Mouse (Mus musculus) neural tube, embryonic 10.5 days (tissue): ENCODE results near the gene Mpst.

Experiments
- DNase-seq: peaks from one replicate; pipeline ENCODE4 v3.0.0-alpha.2; 2017; ENCODE audit warnings: low spot score; ENCODE audit errors: extremely low spot score

Mpst gene

DNA sequence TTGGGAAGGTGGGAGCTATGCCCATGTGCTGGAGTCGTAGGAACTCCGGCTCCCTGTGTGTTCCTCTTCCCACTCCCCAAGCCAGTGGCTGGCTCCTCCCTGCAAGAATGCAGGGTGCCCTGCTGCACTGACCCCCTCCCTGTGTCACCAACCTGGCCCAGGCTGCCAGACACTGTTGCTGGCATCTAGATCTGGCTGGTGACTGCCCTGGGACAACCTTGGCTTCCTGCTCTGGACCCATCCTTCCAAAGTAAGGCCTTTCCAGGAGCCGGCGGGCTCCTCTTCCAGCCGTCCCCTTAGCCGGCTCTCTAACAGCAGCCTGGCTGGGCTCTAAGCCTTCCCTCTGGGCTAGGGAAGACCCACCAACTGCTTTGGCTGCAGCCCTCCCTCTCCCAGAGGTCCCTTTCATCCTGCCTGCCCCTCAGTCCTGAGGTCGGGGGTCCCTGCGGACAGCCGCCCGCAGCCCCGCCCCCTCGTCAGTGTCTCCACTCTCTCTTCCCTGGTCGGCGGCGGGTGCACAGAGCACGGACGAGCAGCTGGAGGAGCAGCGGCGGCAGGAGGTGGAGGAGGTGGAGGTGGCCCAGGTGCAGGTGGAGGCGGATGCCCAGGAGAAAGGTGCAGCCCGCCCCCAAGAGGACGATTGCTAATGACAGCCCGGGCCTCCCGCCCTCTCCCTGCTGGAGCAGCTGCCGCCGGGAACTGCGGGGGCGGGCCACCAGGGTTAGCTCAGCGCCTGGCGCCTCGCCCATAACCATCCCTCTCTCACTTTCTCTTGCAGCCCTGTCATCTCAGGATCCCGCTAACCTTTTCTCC, 30.4 kb downstream of the Mpst start:
- peak; percentile 66 for DNase-seq

DNA sequence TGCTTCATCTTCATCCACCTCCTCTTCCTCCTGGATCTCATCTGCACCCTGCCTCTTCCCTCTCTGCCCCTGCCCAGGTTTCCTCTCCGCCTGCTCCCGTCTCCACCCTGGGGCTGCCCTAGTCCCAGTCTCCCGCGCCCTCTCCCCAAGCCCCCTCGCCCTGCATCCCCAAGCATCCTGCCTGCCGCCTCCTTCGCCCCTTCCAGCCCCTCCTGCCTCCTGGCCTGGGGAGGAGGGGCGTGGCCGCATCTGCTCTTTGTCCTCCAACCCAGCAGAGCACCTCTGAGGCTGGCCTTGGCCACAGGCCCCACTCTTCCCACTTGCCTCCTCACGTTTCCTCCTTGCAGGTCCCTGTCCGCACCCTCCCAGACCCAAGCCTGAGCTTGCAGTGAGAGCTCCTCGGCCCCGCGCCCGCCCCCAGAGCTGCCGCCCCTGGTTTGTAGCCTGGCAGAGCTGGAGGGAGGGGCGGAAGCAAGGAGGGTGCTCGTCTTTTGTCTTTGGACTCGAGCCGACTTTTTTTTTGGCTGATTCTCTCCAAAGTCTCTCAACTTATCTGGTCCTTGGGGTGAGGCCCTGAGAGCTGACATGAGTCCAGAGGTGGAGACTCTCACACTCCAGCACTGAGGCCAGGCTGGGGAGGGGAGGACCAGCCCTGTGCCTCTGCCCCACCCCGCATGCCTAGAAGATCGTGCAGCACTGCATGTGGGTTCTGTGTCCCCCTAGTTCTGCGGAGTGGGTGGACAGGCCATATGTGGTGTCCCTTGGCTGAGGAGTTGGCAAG, 31.2 kb downstream of the Mpst start:
- DNase-seq, result peak; percentile 56

DNA sequence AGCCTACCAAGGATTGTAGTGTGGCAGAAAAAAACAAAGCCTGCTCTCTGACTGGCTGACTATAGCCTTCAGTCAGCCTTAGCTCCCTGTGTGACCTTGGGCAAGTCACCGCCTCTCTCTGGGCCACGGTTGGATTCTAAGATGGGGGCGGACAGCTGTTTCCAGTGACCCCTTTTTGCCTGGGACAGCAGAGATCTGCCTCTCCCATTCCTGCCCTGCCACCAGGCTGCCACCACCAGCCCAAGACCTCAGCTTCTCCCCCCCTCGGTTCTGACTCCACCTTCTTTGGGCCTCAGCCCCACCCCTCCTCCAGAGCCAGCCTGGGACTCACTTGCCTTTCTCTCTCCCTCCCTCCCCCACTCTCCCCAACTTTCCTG, 31.8 kb downstream of the Mpst start:
- DNase-seq, result no peak

DNA sequence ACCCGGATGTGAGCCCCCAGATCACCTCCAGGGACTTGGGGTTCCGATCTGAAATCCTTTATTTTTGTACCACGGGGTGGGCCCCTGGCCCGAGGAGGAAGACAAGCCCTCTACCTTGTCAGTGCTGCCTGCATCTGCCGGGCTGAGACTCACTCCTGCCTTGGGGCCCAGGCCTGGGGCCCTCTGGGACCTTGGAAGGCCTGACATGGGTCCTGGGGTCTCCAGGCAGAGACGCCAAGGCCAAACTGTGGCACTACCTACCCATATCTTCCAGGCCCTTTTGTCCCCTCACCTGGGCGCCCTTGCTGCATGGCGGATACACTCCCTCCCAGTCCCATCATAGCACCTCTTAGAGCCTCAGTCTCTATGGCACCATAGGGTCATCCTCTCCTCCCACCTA, 32.3 kb downstream of the Mpst start:
- DNase-seq, result no peak

DNA sequence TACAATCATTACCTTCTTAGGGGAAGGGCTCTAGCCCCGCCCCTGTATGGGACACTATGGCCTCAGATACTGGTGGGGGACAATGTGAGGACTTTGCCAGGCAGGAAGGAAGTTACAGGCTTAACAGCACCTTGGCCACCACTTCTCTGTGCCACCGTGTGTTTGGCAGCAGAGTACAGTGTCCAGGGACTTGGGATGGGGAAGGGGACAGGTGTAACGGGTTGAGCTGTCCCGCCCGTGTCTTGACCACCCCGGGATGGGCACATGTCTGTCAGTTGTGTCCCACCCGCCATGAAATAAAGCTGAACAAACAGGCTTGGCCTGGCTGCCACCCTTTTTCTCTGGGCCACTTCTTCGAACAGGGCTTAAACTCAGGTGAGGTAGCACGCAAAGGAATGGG, 32.8 kb downstream of the Mpst start:
- no peak for DNase-seq

DNA sequence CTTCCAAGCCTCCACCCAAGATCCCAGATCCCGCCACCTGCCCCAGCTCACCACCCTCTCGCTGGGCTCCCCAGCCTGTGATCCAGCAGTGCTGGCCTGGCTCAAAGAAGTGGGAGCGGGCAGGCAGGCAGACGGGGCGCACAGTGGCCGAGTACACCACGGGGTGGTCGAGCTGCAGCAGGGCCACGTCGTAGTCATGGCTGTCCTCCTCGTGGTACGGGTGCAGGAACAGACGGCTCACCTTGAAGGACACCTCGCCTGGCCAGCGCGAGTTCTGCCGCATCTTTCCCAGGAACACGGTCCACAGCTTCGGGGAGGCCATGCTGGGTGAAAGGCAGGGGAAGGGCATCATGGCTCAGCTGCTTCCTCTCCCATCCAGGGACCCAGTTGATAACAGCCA, 36.0 kb downstream of the Mpst start:
- DNase-seq, result no peak

DNA sequence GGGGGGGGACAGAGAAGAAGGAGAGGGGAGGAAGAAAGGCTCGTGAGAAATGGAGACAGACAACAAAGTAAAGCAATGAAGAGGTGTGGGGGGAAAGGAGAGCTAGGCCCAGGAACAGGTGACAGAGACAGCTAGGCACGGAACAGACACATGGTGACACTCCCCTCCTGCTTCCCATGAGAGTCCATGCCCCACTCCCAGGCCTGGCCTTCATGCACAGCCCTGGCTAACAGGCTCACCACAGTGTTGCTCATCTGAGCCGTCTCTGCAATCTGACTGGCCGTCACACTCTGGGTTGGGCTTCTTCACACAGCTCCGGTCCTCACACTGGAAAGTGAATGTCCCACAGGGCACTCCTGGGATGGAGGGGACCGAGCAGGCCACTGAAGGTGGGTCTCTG, 37.6 kb downstream of the Mpst start:
- no peak for DNase-seq

DNA sequence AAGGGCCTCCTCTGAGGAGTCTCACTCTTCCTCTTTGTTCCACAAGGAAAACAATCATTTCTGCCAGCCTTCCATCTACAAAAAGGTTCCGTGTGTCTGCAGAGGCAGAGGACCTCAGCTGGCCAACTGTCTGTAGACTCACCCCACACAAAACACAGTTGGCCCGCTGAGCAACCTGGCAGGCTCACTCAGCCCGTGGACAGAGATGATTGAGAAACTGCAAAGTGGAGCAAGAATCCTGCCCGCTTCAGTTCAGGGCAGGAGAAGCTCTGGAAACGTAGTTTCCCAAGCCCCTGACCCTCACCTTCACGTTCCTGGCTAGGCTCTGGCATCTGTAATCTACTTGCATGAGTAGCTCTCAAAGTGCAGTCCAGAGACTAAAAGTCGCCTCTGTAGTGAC, 40.9 kb downstream of the Mpst start:
- no peak for DNase-seq

DNA sequence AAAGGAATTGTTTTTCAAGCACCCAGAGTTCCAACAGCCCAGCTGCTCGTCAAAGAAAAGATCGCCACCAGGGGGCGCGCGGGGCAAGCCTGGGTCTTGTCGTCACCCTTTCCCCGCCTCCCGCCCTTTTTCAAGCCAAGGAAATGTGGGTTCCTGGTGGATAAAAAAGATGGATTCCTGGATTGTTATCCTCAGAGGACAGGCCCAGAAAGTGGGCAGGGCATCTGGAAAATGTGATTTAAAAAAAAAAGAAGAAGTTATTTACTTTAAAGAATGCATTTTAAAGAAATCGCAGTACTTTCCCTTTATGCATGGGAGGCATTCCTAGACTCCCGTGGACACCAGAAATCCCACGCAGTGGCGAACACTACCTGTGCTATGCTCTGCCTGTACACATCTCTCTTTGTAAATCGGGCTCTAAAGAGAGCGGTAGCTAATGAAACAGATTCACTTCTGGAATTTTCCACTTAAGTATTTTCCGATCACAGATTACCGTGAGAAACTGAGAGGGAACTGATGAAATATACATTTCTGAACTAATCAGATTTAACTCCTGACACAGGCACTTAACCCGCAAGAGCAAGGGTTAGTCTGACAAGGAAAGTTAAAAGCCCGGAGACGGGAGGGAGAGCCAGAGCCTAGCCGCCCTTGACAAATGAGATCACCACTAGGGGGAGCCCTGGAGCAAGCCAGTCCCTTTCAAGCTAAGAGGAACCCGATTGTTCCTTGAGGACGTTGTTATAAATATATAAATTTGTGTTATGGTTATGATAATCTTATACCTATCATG, 41.7 kb downstream of the Mpst start:
- DNase-seq, result peak; percentile 97

DNA sequence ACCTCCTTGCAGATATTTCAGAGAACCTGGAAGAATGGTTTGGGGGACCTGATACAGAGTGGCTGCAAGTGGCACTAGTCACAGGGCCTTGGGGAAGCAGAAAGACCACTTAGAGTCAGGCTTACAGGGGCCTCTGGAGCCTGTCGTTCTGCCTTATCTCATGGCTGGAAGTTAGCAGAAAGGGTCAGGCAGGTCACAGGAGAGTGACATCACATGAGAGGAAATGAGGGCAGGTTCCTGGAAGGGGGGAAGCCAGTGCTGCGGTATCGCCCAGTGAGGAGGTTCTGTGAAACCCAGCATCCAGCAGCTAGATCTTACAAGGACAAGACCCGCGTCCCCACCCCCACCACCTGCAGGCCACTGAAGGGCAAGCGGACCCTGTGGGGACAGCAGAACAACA, 42.9 kb downstream of the Mpst start:
- no peak for DNase-seq

DNA sequence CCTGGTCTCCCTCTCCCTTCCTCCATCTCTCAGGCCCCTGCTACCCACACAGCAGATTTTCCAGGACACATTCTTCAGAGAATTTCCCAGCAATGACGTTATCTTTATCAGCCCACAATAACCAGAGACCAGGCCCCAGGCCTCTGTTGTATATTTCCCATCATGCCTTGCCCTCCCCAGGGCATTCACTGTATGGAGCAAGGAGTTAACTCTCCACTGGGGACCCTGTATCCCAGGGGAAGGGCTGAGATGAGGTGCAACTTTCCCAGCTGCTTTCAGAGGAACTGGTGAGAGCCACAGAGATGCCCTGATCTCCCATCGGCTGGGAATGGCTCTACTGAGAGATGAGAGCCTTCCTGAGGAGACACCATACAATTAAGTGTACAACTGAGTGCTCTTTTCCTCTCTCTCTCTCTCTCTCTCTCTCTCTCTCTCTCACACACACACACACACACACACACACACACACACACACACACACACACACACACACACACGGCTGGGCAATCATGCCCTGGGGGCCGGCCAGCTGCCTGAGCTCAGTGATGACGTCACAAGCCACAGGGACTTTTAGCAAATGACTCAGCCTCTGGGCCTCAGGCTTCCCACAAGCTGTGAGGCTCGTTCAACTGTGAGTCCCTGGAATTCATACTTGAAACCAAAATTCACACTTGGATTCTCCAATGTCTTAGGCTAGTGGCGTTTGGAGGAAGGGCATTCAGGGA, 43.6 kb downstream of the Mpst start:
- no peak for DNase-seq

DNA sequence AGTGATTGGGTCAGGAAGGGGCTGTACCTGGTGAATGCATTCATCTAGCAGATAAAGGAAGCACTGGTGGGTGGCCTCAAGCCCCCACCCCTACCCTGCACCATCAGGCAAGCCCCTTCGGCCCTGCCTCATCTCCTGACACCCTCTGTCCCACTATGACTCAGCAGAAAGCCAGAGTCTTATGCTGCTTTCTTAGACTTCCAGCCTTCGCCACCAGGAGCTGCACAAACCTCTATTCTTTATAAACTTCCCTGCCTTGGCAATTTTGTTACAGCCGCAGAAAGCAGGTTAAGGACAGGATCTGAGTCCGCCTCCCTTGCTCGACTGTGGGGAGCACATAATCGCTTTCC, 44.2 kb downstream of the Mpst start:
- no peak for DNase-seq

DNA sequence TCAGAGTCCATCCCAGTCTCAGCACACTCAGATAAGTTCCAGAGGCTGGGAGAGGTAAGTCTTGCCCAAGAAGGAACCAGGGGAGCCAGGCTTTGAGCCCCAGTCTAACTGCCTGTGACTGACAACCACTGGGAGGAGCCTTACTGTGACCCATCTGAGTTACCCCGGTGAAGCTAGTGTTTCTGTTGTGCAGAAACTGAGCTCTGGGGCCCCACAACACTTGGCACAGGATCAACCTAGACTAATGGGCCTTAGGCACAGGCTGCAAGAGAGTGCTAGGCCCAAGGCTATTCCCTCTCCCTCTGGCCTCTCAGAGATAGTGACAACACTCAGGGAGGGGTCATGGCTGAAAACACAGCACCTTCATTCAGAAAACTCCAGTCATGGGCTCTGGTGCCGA, 45.0 kb downstream of the Mpst start:
- no peak for DNase-seq

DNA sequence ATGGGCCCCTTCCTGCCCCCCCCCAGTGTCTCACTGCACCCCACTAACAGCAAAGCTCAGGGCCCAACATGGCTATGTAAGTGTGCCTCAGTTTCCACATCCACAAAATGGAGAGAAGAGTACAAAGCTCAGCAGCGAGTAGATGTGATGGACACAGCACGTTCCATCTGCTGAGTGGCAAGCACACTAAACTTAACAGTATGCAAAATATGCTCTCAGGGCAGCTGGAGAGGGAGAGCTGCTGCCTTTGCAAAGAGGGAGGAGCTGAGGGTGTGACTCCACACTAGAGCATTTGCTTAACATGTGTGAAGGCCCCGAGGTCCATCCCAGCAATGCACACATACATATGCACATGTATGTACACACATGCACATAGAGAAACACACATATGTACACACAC, 46.7 kb downstream of the Mpst start:
- DNase-seq, result no peak

DNA sequence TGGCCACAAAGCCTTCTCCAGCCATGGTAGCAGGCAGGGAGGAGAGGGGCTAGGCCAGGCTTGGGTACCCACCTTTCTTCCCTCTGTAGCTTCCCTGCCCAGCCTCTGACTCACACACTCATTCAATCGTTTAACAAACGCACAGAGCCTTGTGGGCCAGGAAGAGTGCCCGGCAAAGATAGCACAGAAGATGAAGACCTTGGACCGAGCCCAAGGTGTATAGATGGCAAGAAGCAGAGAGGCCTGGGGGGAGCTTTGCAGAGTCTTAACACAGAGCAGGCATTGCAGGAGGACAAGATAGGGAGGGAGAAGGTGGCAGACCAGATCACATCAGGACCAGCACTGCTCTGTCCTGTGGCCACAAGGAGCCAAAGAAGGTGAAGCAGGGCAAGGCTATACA, 49.0 kb downstream of the Mpst start:
- no peak for DNase-seq

DNA sequence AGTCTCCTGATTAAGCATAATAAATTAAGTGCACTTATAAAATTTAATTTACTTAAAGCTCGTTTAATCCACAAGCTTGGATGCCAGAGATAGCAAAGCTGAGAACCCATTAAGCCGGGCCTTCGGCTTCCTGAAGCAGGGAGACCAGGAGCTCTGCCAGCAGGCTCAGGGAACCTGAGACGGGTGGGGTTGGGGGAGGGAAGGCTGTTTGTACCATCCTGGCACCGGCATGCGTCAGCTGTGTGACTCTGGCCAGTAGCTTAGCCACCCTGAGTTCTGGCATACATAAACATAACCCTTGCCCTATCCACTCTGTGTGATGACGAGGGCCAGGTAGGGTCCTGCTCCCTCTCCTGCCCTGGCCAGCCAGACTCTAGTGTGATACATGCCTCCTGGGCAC, 49.8 kb downstream of the Mpst start:
- DNase-seq, result no peak

DNA sequence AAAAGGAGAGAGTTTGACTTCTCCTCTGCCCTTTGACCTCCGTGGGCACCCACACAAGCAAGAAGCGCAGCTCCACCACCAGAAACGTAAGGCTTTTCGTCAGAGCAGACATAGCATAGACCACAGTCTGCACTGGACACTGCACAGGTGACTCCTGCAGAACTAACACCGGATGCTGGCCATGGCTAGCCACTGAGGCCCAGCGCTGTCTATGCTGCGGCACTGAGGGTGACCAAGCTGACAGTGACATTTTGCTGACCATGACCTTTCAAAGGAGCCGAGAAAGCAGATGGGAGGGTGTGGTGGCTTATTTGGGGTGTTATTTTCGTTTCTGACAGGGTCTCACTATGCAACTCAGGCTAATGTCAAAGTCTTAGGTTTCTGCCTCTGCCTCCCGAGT, 51.0 kb downstream of the Mpst start:
- DNase-seq, result no peak

DNA sequence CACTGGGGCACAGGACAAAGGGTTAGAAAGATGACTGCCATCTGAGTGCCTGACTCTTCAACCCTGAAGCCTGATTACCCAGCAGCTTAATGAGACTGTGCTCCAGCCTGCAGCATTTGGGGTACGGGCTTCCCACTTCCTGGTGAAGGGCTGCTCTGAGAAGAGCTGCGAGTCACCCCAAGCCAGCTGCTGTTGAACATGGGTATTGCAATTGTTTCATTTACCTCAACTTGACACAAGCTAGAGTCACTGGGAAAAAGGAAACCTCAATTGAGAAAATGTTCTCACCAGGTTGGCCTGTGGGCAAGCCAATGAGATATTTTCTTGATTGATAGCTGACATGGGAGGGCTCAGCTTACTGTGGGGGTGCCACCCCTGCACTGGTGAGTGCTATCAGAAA, 56.8 kb downstream of the Mpst start:
- no peak for DNase-seq
